Mouse (Mus musculus): ENCODE data around the gene Txlnb.
A peak's percentile ranks its signal among the peaks of the same experiment; 100 is the strongest.

The Txlnb gene

GRCm38 (mm10) chr10:17827391-17827790 lies 31.4 kb downstream of the Txlnb start:
- DNase-seq, result no peak

DNA sequence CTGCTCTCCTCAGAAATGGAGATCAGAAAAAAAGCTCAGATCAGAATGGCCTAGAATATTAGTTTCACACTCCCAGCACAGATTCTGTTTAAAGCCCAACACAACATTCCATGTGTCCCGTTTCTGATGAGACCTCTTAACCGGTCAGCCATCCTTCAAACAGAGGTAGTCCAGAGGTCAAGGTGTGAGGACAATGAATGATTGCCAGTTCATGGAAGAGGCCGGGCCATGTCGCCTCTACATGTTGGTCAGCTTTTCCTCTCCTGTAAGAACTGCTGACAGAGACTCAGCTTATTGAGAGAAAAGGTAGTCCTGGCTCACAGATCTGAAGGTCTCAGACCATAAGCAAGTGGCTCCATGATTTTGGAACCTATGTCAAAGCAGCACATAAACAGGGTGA lies 33.2 kb downstream of the Txlnb start:
- no peak for DNase-seq

GRCm38 (mm10) chr10:17831041-17831440 lies 35.0 kb downstream of the Txlnb start:
- no peak for DNase-seq

DNA sequence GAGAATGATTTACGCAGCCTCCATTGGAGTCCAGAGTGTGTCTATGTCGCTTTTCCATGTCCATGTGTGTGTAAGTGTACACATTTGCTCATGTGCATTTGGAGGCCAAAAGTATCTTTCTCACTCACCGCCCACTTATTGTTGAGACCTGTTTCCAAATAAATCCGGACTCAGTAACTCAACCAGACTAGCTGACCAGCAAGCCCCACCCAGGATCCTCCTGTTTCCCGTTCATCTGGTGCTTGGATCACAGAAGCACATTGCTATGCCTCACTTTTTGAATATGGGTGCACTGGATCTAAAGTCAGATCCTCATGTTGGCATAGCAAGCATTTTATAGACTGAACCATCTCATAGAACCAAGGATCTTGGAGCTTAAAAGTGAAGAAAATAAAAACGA lies 39.0 kb downstream of the Txlnb start:
- DNase-seq, result no peak

GRCm38 (mm10) chr10:17836275-17836674 lies 40.2 kb downstream of the Txlnb start:
- DNase-seq, result no peak

GRCm38 (mm10) chr10:17842030-17842429 lies 46.0 kb downstream of the Txlnb start:
- no peak for DNase-seq

GRCm38 (mm10) chr10:17844781-17845537 lies 48.9 kb downstream of the Txlnb start:
- DNase-seq, result no peak

DNA sequence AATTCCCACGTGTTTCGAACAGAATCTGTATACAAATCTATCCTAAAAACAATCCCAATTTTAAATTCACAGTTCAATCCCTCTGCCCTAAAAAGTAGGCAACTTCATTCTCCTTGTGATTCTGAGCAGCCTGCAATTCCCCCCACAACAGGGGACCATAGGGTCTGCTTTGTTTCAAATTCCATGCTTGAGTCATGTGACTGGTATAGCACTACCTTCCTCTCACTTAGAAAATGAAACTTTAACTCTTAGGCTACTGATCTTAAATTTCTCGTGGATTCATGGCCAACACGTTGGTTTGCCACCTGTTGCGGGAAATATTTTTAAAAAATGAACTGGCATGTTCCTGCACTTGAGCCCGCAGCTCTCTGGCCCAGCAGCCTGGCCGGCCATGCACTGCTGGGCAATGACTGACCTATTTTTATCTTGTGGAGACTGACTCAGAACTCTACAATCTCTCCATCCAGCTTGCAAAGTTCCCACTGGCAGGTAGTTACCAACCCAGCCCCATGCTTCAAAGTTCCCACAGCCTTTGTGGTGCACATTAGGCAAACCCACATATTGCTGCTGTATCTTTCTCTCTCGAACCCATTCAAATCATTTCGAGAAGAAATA lies 61.7 kb downstream of the Txlnb start:
- no peak for DNase-seq

DNA sequence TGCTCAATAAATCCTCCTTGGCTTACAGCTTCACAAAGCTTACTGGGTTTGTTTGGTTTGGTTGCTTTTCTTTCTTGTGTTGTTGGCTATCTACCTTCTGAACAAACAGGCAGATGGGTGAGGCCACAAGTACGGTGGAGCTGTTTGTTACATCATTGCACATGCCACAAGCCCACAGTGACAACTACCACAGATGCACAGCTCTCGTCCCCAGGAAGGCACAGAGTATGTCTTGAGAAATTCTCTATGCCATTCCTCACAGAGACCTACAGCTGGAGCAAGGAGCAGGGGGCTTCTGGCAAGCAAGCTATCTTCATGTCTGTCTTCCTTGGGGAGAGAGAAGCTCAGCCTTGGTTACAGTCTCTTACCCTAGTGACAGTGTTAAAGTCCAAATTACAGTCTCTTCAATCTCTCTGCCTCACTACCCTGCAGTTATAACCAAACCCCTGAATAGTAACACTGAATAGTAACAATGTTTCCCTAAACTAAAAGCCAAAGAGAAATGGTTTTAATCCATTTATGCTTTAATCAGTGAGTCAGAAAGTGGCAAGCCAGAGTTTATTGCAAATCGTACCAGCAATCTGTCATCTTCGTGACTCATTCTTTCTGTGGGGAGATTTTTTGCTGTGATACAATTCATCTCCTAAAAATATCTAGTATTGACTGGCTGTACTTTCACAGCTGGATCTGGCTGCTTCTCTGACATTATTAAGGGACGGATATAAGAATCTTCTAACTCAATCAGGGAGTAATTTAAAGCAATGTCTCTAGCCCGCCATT lies 64.9 kb downstream of the Txlnb start:
- DNase-seq, result no peak

DNA sequence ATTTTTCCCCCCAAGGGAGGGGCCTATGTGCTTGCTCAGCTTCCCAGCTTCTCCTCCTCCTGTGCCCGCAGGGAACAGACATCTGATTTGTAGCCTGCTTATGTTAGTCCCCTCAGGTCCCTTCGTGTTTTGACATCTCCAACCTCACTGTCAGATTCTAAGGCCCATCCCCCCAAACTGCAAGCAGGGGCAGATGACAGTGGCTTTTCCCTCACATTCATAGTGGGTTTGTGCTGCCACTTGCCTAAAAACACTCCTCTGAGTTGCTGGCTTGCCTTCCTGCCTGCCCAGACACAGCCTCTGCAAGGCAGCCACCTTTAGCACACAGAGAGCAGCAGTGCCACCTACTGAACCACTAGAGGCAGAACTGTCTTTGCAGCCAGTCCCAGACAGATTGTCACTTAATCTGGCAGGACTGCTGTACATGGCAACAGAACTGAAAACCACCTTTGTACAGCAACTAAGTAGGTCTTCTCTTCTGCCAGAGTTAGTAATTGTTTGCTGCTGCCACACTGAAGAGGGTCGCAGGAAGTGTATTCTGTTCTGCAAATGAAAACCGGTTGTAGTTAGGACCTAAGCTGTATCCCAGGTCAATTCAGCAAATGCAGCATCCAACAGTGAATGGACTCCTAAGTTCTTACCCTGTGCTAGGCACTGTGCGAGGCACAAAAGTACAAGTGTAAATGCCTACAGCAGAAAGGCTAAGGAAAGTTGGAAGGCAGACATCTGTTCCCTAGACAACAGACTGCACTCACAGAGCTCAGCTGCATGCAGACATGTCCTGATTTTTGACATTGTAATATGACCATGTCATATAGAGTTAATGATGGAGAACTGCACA lies 74.0 kb downstream of the Txlnb start:
- DNase-seq, result peak; percentile 27 to 40

- DNase-seq, result no peak
These were observed 82.2 kb downstream of the Txlnb start for GRCm38 (mm10) chr10:17878002-17878919.

DNA sequence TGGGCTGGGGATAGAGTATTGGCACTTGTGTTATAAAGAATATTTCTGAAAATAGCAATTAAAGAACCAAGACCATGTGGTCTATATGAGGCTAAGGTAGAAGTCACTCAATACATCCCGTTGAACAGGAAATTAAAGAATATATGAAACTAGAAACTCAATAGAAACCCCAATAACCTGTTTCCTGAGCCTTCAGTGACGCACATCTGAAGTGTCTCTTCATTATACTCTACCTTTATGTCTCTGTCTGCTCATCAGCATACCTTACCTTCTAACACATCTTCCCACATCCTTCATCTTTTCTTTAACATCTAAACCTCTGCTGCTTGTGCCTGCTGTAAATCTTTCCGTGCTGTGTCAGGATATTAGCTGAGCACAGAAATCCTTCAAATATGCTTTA lies 84.0 kb downstream of the Txlnb start:
- no peak for DNase-seq

DNA sequence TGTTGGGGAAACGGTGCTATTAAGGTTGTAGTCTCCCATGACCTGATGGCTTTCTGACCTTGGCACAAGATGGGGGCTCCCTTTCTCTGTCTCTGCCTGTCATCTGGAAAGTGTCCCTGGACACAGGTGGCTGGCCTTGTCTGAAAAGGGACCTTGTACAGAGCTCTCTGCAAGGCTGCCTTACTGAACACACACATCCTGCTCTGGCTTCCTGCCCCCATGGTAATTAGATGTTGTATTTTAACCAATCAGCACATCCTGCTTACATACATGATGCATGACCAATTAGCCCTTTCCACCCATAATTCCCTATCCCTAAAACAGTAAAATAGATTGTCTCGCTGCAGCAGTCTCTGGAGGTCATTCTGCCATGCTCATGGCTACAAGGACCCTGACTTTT lies 84.7 kb downstream of the Txlnb start:
- DNase-seq, result no peak

All from thymus, adult 18-20 months (tissue).